Mouse (Mus musculus): ENCODE results near the gene Troap.
A peak's percentile ranks its signal among the peaks of the same experiment; 100 is the strongest.

GRCm38 (mm10) chr15:99083258-99083657, 8.9 kb downstream of the Troap start:
- TF ChIP-seq CTCF (IDR thresholded peaks at IDR 0.05) = peak; percentile 80
- TF ChIP-seq EP300 (IDR thresholded peaks at IDR 0.05) = no peak

Measured in lung, postnatal 0 days (tissue).